Mouse (Mus musculus): ENCODE measurements around the gene Gm13272. TPM values are rescaled to one million over a fixed set of nuclear protein-coding genes. Genes with fewer than 3 reads are reported as not detected.
"Not testable (repeated sequence)": the region's sequence is repeated elsewhere in the genome, so short reads cannot be mapped to it uniquely, and the experiment has no call there.

The Gm13272 gene
- polyA plus RNA-seq (2014; fragmentation: Nextera tagmentation; extraction: Ambion mirVana): not detected in 2 replicates

DNA sequence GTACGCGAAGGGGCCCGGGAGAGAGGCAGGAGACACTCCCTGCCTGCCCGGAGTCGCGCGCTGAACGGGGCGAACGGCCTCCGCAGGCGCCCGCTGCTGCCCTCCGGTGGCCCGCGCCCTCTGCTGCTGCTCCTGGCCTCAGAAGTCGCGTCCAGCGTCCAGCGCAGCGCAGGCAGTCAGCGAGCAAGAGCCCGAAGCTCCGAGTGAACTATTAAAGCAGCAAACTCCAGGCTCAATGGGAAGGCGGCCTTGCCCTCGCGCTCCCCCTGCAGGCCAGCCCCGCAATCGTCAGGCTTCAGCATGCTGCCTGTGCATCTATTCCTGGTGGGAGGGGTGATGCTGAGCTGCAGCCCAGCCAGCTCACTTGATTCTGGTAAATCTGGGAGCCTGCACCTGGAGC, at the start of gene Gm13272:
Gene Gm13272 (plus strand): TSS at position 301 of the 400 bp plus-strand sequence.
- not testable (repeated sequence) for H3K4me3 ChIP-seq (ENCODE audit: low read depth, low read length); H3K4me2 ChIP-seq (ENCODE audit: low read depth); H3K27me3 ChIP-seq (ENCODE audit: control insufficient read depth, insufficient read depth, low read length); H3K9me3 ChIP-seq (ENCODE audit: control insufficient read depth, low read length); H3K4me1 ChIP-seq (ENCODE audit: control insufficient read depth, insufficient read depth, low read length); ATAC-seq (ENCODE audit: insufficient read depth, low FRiP score, low TSS enrichment); DNase-seq (ENCODE audit: low spot score); H3K27ac ChIP-seq (ENCODE audit: low read depth, low read length); H3K9ac ChIP-seq (ENCODE audit: low read length); H3K36me3 ChIP-seq (ENCODE audit: control insufficient read depth, insufficient read depth, low read length)
- no CpG with 5 or more reads among the region's 29 CpGs for WGBS

GRCm38 (mm10) chr4:88738480-88738879, 41.2 kb upstream of the Gm13272 start:
- H3K9ac ChIP-seq (ENCODE audit: low read length): no peak overlapping the region
- H3K36me3 ChIP-seq (ENCODE audit: control insufficient read depth, insufficient read depth, low read length): no peaks in the 10 kb centered on the region
- no peak overlapping the region for H3K27ac ChIP-seq (ENCODE audit: low read depth, low read length)
- 3% methylated on average over 2 of the region's 2 CpGs for WGBS
- no peak overlapping the region for H3K4me3 ChIP-seq (ENCODE audit: low read depth, low read length)
- no peaks in the 10 kb centered on the region for H3K4me1 ChIP-seq (ENCODE audit: control insufficient read depth, insufficient read depth, low read length)
- no peak for ATAC-seq (ENCODE audit: insufficient read depth, low FRiP score, low TSS enrichment)
- H3K4me2 ChIP-seq (ENCODE audit: low read depth): no peak overlapping the region
- DNase-seq (ENCODE audit: low spot score): peak; percentile 81
- no peaks in the 10 kb centered on the region for H3K9me3 ChIP-seq (ENCODE audit: control insufficient read depth, low read length)
- no peaks in the 10 kb centered on the region for H3K27me3 ChIP-seq (ENCODE audit: control insufficient read depth, insufficient read depth, low read length)

DNA sequence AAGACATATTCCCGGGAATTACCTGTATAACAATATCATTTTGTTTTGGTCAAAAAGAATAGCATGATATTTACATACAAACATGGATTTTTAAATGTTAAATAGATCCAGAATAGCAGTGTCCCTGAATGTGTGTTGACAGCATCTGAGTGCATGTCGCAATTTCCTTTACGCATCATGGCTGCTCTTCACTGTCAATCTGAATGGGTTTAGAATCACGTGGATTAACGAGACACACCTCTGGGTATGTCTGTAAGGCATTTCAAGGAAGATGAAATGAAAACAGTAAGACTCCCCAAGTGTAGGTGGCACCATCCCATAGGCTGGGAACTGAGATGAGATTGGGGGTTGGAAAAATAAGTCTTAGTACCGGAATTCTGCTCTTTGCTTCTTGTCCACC, 40.6 kb upstream of the Gm13272 start:
- ATAC-seq (ENCODE audit: insufficient read depth, low FRiP score, low TSS enrichment): no peak
- Histone ChIP-seq H3K4me1 (ENCODE audit: control insufficient read depth, insufficient read depth, low read length) (no peaks in the 10 kb centered on the region), H3K9ac (ENCODE audit: low read length) (no peak overlapping the region), H3K4me3 (ENCODE audit: low read depth, low read length) (no peak overlapping the region), H3K27me3 (ENCODE audit: control insufficient read depth, insufficient read depth, low read length) (no peaks in the 10 kb centered on the region), H3K27ac (ENCODE audit: low read depth, low read length) (no peak overlapping the region), H3K4me2 (ENCODE audit: low read depth) (no peak overlapping the region), H3K36me3 (ENCODE audit: control insufficient read depth, insufficient read depth, low read length) (no peaks in the 10 kb centered on the region), H3K9me3 (ENCODE audit: control insufficient read depth, low read length) (no peaks in the 10 kb centered on the region)
- whole genome bisulfite sequencing: 91% methylated on average over 6 of the region's 6 CpGs
- no peak for DNase-seq (ENCODE audit: low spot score)

- H3K4me3 ChIP-seq (ENCODE audit: low read depth, low read length): no peak overlapping the region
- H3K9ac ChIP-seq (ENCODE audit: low read length): no peak overlapping the region
- no peak for DNase-seq (ENCODE audit: low spot score)
- no peak overlapping the region for H3K4me2 ChIP-seq (ENCODE audit: low read depth)
- no peak for ATAC-seq (ENCODE audit: insufficient read depth, low FRiP score, low TSS enrichment)
- no peaks in the 10 kb centered on the region for H3K4me1 ChIP-seq (ENCODE audit: control insufficient read depth, insufficient read depth, low read length)
- H3K27me3 ChIP-seq (ENCODE audit: control insufficient read depth, insufficient read depth, low read length): no peaks in the 10 kb centered on the region
- H3K27ac ChIP-seq (ENCODE audit: low read depth, low read length): no peak overlapping the region
- no peaks in the 10 kb centered on the region for H3K36me3 ChIP-seq (ENCODE audit: control insufficient read depth, insufficient read depth, low read length)
- WGBS: 94% methylated on average over 4 of the region's 4 CpGs
- H3K9me3 ChIP-seq (ENCODE audit: control insufficient read depth, low read length): no peaks in the 10 kb centered on the region
These were observed 38.2 kb upstream of the Gm13272 start for GRCm38 (mm10) chr4:88741426-88741825.

DNA sequence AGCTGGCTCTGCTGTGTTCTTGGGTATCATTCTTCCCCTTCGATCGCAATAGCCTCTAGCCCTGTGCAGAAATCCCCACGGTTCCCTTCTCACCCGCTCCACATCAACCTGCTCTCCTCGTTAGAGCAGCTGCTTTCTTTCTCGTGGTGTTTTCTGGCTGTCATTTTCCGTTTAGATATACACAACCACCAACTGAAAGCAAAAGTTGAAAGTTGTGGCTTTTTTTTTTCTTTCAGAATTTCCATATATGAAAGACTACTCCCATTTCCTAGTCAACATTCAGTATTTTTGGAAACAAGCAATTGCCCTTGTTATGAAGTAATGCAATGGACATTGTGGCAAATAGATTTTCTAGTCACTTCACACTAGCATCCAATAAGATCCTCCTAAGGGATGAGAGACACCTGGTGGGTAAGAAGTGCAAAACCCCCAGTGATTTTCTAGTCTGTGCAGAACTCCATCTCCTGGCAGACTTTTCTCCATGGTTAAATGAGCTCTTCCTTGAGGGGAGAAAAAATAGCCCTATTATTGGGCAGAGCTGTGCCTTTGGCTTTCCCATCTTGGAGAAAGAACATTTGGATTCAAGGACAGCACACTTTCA, 36.8 kb upstream of the Gm13272 start:
- H3K27me3 ChIP-seq (ENCODE audit: control insufficient read depth, insufficient read depth, low read length): no peaks in the 10 kb centered on the region
- no peak overlapping the region for H3K27ac ChIP-seq (ENCODE audit: low read depth, low read length)
- DNase-seq (ENCODE audit: low spot score) (no peak), ATAC-seq (ENCODE audit: insufficient read depth, low FRiP score, low TSS enrichment) (no peak)
- H3K4me1 ChIP-seq (ENCODE audit: control insufficient read depth, insufficient read depth, low read length): no peaks in the 10 kb centered on the region
- H3K9ac ChIP-seq (ENCODE audit: low read length): no peak overlapping the region
- H3K4me3 ChIP-seq (ENCODE audit: low read depth, low read length): no peak overlapping the region
- H3K9me3 ChIP-seq (ENCODE audit: control insufficient read depth, low read length): no peaks in the 10 kb centered on the region
- WGBS: 91% methylated on average over 7 of the region's 7 CpGs
- H3K36me3 ChIP-seq (ENCODE audit: control insufficient read depth, insufficient read depth, low read length): no peaks in the 10 kb centered on the region
- H3K4me2 ChIP-seq (ENCODE audit: low read depth): no peak overlapping the region

DNA sequence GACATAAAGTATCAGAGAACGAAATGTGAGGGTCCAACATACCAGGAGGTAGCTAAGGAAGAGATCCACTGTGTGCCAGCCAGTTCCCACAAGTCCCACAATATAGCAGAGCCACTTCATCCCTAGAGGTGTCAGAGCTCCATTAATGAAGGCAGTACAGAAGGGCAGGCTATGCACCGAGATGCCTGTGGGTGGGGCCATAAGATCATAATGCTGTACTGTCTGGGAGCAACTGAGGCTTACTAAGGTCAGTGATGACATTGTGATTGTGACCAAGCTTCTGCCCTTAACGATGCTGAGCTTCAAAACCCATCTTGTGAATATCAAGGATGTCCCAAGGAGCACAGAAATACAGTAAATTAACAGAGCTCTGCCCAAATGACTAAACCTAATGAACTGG, 35.4 kb upstream of the Gm13272 start:
- no peak for DNase-seq (ENCODE audit: low spot score)
- WGBS: 75% methylated on average over 3 of the region's 3 CpGs
- H3K9ac ChIP-seq (ENCODE audit: low read length): no peak overlapping the region
- no peak overlapping the region for H3K27ac ChIP-seq (ENCODE audit: low read depth, low read length)
- no peaks in the 10 kb centered on the region for H3K9me3 ChIP-seq (ENCODE audit: control insufficient read depth, low read length)
- no peak overlapping the region for H3K4me2 ChIP-seq (ENCODE audit: low read depth)
- no peaks in the 10 kb centered on the region for H3K36me3 ChIP-seq (ENCODE audit: control insufficient read depth, insufficient read depth, low read length)
- H3K27me3 ChIP-seq (ENCODE audit: control insufficient read depth, insufficient read depth, low read length): no peaks in the 10 kb centered on the region
- no peaks in the 10 kb centered on the region for H3K4me1 ChIP-seq (ENCODE audit: control insufficient read depth, insufficient read depth, low read length)
- ATAC-seq (ENCODE audit: insufficient read depth, low FRiP score, low TSS enrichment): no peak
- no peak overlapping the region for H3K4me3 ChIP-seq (ENCODE audit: low read depth, low read length)

- Histone ChIP-seq H3K4me1 (ENCODE audit: control insufficient read depth, insufficient read depth, low read length) (no peaks in the 10 kb centered on the region), H3K27ac (ENCODE audit: low read depth, low read length) (no peak overlapping the region), H3K4me2 (ENCODE audit: low read depth) (no peak overlapping the region), H3K9me3 (ENCODE audit: control insufficient read depth, low read length) (no peaks in the 10 kb centered on the region), H3K27me3 (ENCODE audit: control insufficient read depth, insufficient read depth, low read length) (no peaks in the 10 kb centered on the region), H3K4me3 (ENCODE audit: low read depth, low read length) (no peak overlapping the region), H3K9ac (ENCODE audit: low read length) (no peak overlapping the region), H3K36me3 (ENCODE audit: control insufficient read depth, insufficient read depth, low read length) (no peaks in the 10 kb centered on the region)
- DNase-seq (ENCODE audit: low spot score): no peak
- no peak for ATAC-seq (ENCODE audit: insufficient read depth, low FRiP score, low TSS enrichment)
- 54% methylated on average over 6 of the region's 6 CpGs for WGBS
These were observed 29.7 kb upstream of the Gm13272 start for GRCm38 (mm10) chr4:88749926-88750325.

GRCm38 (mm10) chr4:88754818-88755340, 24.8 kb upstream of the Gm13272 start, which contains the start of gene Gm13271:
Gm13271 (plus strand) TSS chr4:88754868.
- 90% methylated on average over 12 of the region's 15 CpGs for whole genome bisulfite sequencing
- not testable (repeated sequence) for H3K27ac ChIP-seq (ENCODE audit: low read depth, low read length); ATAC-seq (ENCODE audit: insufficient read depth, low FRiP score, low TSS enrichment); H3K4me3 ChIP-seq (ENCODE audit: low read depth, low read length); H3K36me3 ChIP-seq (ENCODE audit: control insufficient read depth, insufficient read depth, low read length); H3K9me3 ChIP-seq (ENCODE audit: control insufficient read depth, low read length); H3K9ac ChIP-seq (ENCODE audit: low read length); H3K4me2 ChIP-seq (ENCODE audit: low read depth); DNase-seq (ENCODE audit: low spot score); H3K4me1 ChIP-seq (ENCODE audit: control insufficient read depth, insufficient read depth, low read length); H3K27me3 ChIP-seq (ENCODE audit: control insufficient read depth, insufficient read depth, low read length)

Measured in neural tube, embryonic 11.5 days (tissue).